Mouse (Mus musculus) common myeloid progenitor, adult 5-6 weeks (primary cell): ENCODE measurements around the gene Sgpl1. TPM values are rescaled to one million over a fixed set of nuclear protein-coding genes. Genes with fewer than 3 reads are reported as not detected.

Experiments used
- total RNA-seq: library from RNA; stranded (forward); fragments of 200-1000, 187-1606 nt; gene quantifications from 2 replicates; pipeline ENCODE4 v1.2.3, GENCODE M21; 2017

Sgpl1 gene
- total RNA-seq, 1 experiment from 2014 or later: 26.1 TPM

Other genes starting within 250 kb of the Sgpl1 start
- gene Pcbd1, start 58.4 kb downstream of the Sgpl1 start, total RNA-seq: 2.4 and 3.5 TPM in 2 replicates
- gene Tbata, start 24.3 kb upstream of the Sgpl1 start, total RNA-seq: not detected in 2 replicates
- 0.14 TPM in 1 of 2 replicates, not detected in the other for gene Adamts14, start 125.7 kb upstream of the Sgpl1 start, total RNA-seq
- not detected in 2 replicates for gene Prf1, start 150.1 kb upstream of the Sgpl1 start, total RNA-seq
- gene Pald1, start 235.8 kb upstream of the Sgpl1 start, total RNA-seq: 0.09 TPM in 1 of 2 replicates, not detected in the other